Comparison of ENCODE assay signal across 9 mouse cellular contexts in genomic region chr9:25309505-25310182, GRCm38 (mm10). TPM values are rescaled to one million over a fixed set of nuclear protein-coding genes. Genes with fewer than 3 reads are reported as not detected.
A peak's percentile ranks its signal among the peaks of the same experiment; 100 is the strongest.
DNase-seq lines count a peak whose midpoint lies in the region; ATAC-seq and TF ChIP-seq lines count a peak whose summit lies in the region.
"Had no signal": no experiment of that assay in that cellular context is flagged by ENCODE, and none has a peak within 500 bp of the region (broad histone marks: within the 10 kb centered on the region; RNA-seq: fewer than 3 reads in every experiment).

No protein-coding gene starts in this region.

- no peaks in the 10 kb centered on the region for H3K27me3 ChIP-seq in embryonic facial prominence, embryonic 11.5 days (ENCODE audit: control insufficient read depth, insufficient read depth, low read length)
- H3K27me3 ChIP-seq in embryonic facial prominence, embryonic 10.5 days (replicated peaks; ENCODE audit: low read depth, poor library complexity, severe bottlenecking) = no peaks in the 10 kb centered on the region
- H3K27me3 ChIP-seq in forebrain, embryonic 16.5 days (replicated peaks; ENCODE audit: control insufficient read depth, insufficient read depth, low read length) = no peaks in the 10 kb centered on the region
- H3K27me3 ChIP-seq in liver, embryonic 11.5 days (replicated peaks; ENCODE audit: control insufficient read depth, insufficient read depth, low read length) = no peaks in the 10 kb centered on the region
- no peaks in the 10 kb centered on the region for H3K27me3 ChIP-seq in neural tube, embryonic 13.5 days

- WGBS in embryonic facial prominence, embryonic 11.5 days = 69% methylated on average over 1 of the region's 1 CpGs
- WGBS in embryonic facial prominence, embryonic 10.5 days = 84% methylated on average over 1 of the region's 1 CpGs
- 83% methylated on average over 1 of the region's 1 CpGs for WGBS in forebrain, embryonic 16.5 days
- 57% methylated on average over 1 of the region's 1 CpGs for WGBS in liver, embryonic 11.5 days
- 83% methylated on average over 1 of the region's 1 CpGs for WGBS in neural tube, embryonic 13.5 days

- H3K4me2 ChIP-seq in embryonic facial prominence, embryonic 11.5 days (ENCODE audit: low read depth, low read length) = no peak overlapping the region
- H3K4me2 ChIP-seq in forebrain, embryonic 16.5 days (ENCODE audit: low read length) = no peak overlapping the region
- H3K4me2 ChIP-seq in liver, embryonic 11.5 days = no peak overlapping the region
- H3K4me2 ChIP-seq in neural tube, embryonic 13.5 days = no peak overlapping the region

- H3K9ac ChIP-seq in embryonic facial prominence, embryonic 11.5 days (replicated peaks; ENCODE audit: low read length) = no peak overlapping the region
- no peak overlapping the region for H3K9ac ChIP-seq in forebrain, embryonic 16.5 days (replicated peaks; ENCODE audit: low read depth, low read length)
- H3K9ac ChIP-seq in liver, embryonic 11.5 days (ENCODE audit: low read depth, low read length) = no peak overlapping the region
- no peak overlapping the region for H3K9ac ChIP-seq in neural tube, embryonic 13.5 days

- peaks cover 4% of the 10 kb centered on the region for H3K36me3 ChIP-seq in embryonic facial prominence, embryonic 11.5 days (replicated peaks; ENCODE audit: control insufficient read depth, insufficient read depth, low read depth, low read length)
- peaks cover 44% of the 10 kb centered on the region for H3K36me3 ChIP-seq in embryonic facial prominence, embryonic 10.5 days (replicated peaks)
- H3K36me3 ChIP-seq in forebrain, embryonic 16.5 days (ENCODE audit: control insufficient read depth, insufficient read depth) = peaks cover 8% of the 10 kb centered on the region
- H3K36me3 ChIP-seq in liver, embryonic 11.5 days (ENCODE audit: control insufficient read depth, insufficient read depth, low read length) = peaks cover 2% of the 10 kb centered on the region
- H3K36me3 ChIP-seq in neural tube, embryonic 13.5 days = peaks cover 31% of the 10 kb centered on the region

- TF ChIP-seq CTCF in brain, embryonic 14.5 days (IDR thresholded peaks at IDR 0.05; ENCODE audit: borderline replicate concordance, extremely low read depth, insufficient read depth, insufficient read length) = peak; percentile 37; the same call in 1 of the 2 replicates

- no peaks in the 10 kb centered on the region for H3K4me1 ChIP-seq in embryonic facial prominence, embryonic 11.5 days (ENCODE audit: control insufficient read depth, insufficient read depth, low read length)
- H3K4me1 ChIP-seq in embryonic facial prominence, embryonic 10.5 days = no peaks in the 10 kb centered on the region
- no peaks in the 10 kb centered on the region for H3K4me1 ChIP-seq in forebrain, embryonic 16.5 days (replicated peaks; ENCODE audit: control insufficient read depth, insufficient read depth, low read length)
- no peaks in the 10 kb centered on the region for H3K4me1 ChIP-seq in liver, embryonic 11.5 days (replicated peaks; ENCODE audit: control insufficient read depth, insufficient read depth, low read length)
- no peaks in the 10 kb centered on the region for H3K4me1 ChIP-seq in neural tube, embryonic 13.5 days (replicated peaks)

- H3K4me3 ChIP-seq in embryonic facial prominence, embryonic 11.5 days (ENCODE audit: low read depth, low read length) = no peak overlapping the region
- no peak overlapping the region for H3K4me3 ChIP-seq in embryonic facial prominence, embryonic 10.5 days
- H3K4me3 ChIP-seq in forebrain, embryonic 16.5 days (replicated peaks; ENCODE audit: low read length) = no peak overlapping the region
- H3K4me3 ChIP-seq in liver, embryonic 11.5 days (ENCODE audit: low read depth, low read length) = no peak overlapping the region
- no peak overlapping the region for H3K4me3 ChIP-seq in neural tube, embryonic 13.5 days

- no peak for ATAC-seq in embryonic facial prominence, embryonic 11.5 days (replicated peaks; ENCODE audit: insufficient number of reproducible peaks, low FRiP score, low TSS enrichment, low read depth)
- peak; percentile 50; the same call in 1 of the 2 replicates for ATAC-seq in forebrain, embryonic 16.5 days
- peak; percentile 47; the same call in 1 of the 2 replicates for ATAC-seq in liver, embryonic 11.5 days (replicated peaks; ENCODE audit: low FRiP score)
- ATAC-seq in neural tube, embryonic 13.5 days (ENCODE audit: low read depth) = peak; percentile 61

- no peaks in the 10 kb centered on the region for H3K9me3 ChIP-seq in embryonic facial prominence, embryonic 11.5 days (replicated peaks; ENCODE audit: control insufficient read depth, low read length)
- no peaks in the 10 kb centered on the region for H3K9me3 ChIP-seq in embryonic facial prominence, embryonic 10.5 days
- H3K9me3 ChIP-seq in forebrain, embryonic 16.5 days (ENCODE audit: control insufficient read depth, low read length) = no peaks in the 10 kb centered on the region
- H3K9me3 ChIP-seq in liver, embryonic 11.5 days (ENCODE audit: control insufficient read depth, low read length) = no peaks in the 10 kb centered on the region
- no peaks in the 10 kb centered on the region for H3K9me3 ChIP-seq in neural tube, embryonic 13.5 days

- no peak for TF ChIP-seq POLR2A in brain, embryonic 14.5 days (IDR thresholded peaks at IDR 0.05; ENCODE audit: borderline replicate concordance, extremely low read depth, insufficient read depth, insufficient read length, poor library complexity, severe bottlenecking)

- DNase-seq in embryonic facial prominence, embryonic 11.5 days (ENCODE audit: low spot score) = peak; percentile 82
- no peak for DNase-seq in embryonic facial prominence, embryonic 10.5 days (ENCODE audit: low spot score)
- peak; percentile 80 for DNase-seq in 3T3-L1 (ENCODE audit: low read depth, low spot score)
- peak; percentile 80 for DNase-seq in brain, embryonic 14.5 days (ENCODE audit: low read depth)
- no peak for DNase-seq in liver, embryonic 11.5 days (ENCODE audit: low spot score)
- DNase-seq in urinary bladder, adult 18-20 months (ENCODE audit: low spot score in 2 of 2) = no peak

- H3K27ac ChIP-seq in embryonic facial prominence, embryonic 11.5 days (replicated peaks; ENCODE audit: low read depth, low read length) = no peak overlapping the region
- no peak overlapping the region for H3K27ac ChIP-seq in embryonic facial prominence, embryonic 10.5 days (replicated peaks)
- no peak overlapping the region for H3K27ac ChIP-seq in forebrain, embryonic 16.5 days (ENCODE audit: low read length)
- no peak overlapping the region for H3K27ac ChIP-seq in liver, embryonic 11.5 days (ENCODE audit: low read depth, low read length)
- no peak overlapping the region for H3K27ac ChIP-seq in neural tube, embryonic 13.5 days (replicated peaks)
- H3K27ac ChIP-seq: macrophage had no signal

RNA-seq across cellular contexts. Expression of gene Sept7, which starts 57.4 kb away (rescaled TPM):
- polyA plus RNA-seq in embryonic facial prominence, embryonic 11.5 days (2014; fragmentation: Nextera tagmentation; extraction: Ambion mirVana) = 339 and 390 TPM in 2 replicates
- 231 and 243 TPM in 2 replicates for polyA plus RNA-seq in embryonic facial prominence, embryonic 10.5 days (2016; fragmentation: Nextera tagmentation; extraction: Ambion mirVana)
- 82.5 and 112 TPM in 2 replicates for polyA plus RNA-seq in brain, embryonic 14.5 days (2012; rRNA removed)
- 265 and 301 TPM in 2 replicates for polyA plus RNA-seq in forebrain, embryonic 16.5 days (2015; fragmentation: Nextera tagmentation; extraction: Ambion mirVana)
- 219 and 236 TPM in 2 replicates for polyA plus RNA-seq in liver, embryonic 11.5 days (2014; fragmentation: Nextera tagmentation; extraction: Ambion mirVana)
- polyA plus RNA-seq in neural tube, embryonic 13.5 days (2015; fragmentation: Nextera tagmentation; extraction: Ambion mirVana) = 284 and 297 TPM in 2 replicates

Comparison
In these comparisons a context has a peak if more than half of its experiments do, and no peak if none do; other contexts are left out.
1. DNase-seq: peak in embryonic facial prominence, embryonic 11.5 days (single experiment), 3T3-L1 (single experiment) and brain, embryonic 14.5 days (single experiment); none in embryonic facial prominence, embryonic 10.5 days (single experiment), liver, embryonic 11.5 days (single experiment) and urinary bladder, adult 18-20 months (0 of 2).